Mouse (Mus musculus): Measurements from ENCODE around the gene Tnrc6c. TPM values are rescaled to one million over a fixed set of nuclear protein-coding genes. Genes with fewer than 3 reads are reported as not detected.

The Tnrc6c gene
- polyA plus RNA-seq (2012; rRNA removed): 14.9 and 16.8 TPM in 2 replicates

DNA sequence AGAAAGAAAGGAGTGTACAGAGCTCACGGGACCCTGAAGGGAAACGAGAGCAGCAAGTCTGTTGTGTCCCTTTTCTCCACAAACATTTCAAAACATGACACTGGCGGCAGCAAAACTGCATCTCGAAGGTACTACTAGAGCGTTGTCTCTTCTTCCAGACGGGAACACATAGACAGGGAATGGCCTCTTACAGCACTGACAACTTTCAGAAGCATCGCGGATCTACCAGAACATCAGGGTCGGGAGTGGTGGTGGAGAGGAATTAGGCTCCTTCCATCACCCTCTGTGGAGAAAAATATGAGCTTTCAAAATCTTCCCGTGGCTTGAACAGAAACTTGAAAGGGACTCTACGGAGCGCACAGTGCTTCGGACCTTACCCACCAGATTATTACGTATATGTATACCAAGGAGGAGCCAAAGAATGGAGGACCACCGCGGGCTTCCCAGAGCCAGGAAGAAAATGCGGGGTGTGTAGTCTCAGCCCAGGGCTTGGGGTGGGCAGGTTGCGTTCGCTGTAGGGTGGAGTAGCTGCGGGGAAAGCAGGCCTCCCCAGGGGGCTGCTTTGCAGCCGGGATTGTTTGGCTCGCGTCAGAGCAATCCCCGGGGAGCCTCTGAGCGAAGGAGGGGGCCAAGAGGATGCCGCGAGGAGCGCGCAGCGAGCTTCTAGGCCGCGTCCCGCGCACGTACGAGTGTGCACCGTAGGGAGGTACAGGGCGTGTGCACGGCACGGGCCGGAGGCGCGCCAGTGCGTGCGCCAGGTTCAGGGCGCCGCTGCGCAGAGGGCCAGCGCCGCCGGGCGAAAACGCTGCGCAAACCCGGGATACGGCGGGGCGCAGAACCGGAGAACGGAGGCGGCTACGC lies at the start of gene Tnrc6c:
Gene Tnrc6c (plus strand): TSS at position 799 of the 861 bp plus-strand sequence.
- H3K27ac ChIP-seq (ENCODE audit: insufficient read depth, low read depth, low read length): peak within 1 kb of the TSS; percentile 88
- H3K4me3 ChIP-seq (ENCODE audit: insufficient read depth, low read depth, low read length): peak within 1 kb of the TSS; percentile 73
- DNase-seq: peak; percentile 17
- H3K36me3 ChIP-seq (ENCODE audit: control insufficient read depth, insufficient read depth, low read length): no peaks in the 10 kb centered on the region
- TF ChIP-seq CTCF (conservative IDR thresholded peaks at IDR 0.05; ENCODE audit: insufficient read depth, insufficient read length, low read depth, low read length) (no peak), POLR2A (IDR thresholded peaks at IDR 0.05; ENCODE audit: low read depth, low read length) (no peak)
- 3% methylated on average over 62 of the region's 62 CpGs for WGBS
- no peaks in the 10 kb centered on the region for H3K27me3 ChIP-seq (replicated peaks; ENCODE audit: control insufficient read depth, insufficient read depth, low read length)
- H3K4me1 ChIP-seq (ENCODE audit: control insufficient read depth, insufficient read depth, low read length): peaks cover 8% of the 10 kb centered on the region; the same call in 1 of the 2 replicates

DNA sequence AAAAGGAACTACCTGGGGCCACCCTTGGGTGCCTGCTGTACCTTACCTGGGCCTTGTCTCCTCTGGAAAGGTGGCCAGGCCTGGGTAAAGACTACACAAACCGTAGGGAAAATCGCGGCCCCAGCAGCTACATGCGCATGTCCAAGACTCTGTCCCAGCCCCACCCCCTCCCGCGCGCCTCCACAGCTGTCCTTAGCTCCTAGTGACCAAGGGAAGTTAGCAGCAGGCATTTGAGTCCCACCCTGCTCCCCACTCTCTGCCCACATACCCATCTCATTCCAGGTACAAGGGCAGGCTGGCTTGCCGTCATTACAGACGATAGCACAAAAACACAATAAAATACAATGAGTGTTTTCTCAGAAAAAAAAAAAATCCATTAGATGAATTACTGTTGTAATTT lies 48.0 kb upstream of the Tnrc6c start:
- no peaks in the 10 kb centered on the region for H3K27me3 ChIP-seq (replicated peaks; ENCODE audit: control insufficient read depth, insufficient read depth, low read length)
- H3K4me3 ChIP-seq (ENCODE audit: insufficient read depth, low read depth, low read length): no peak overlapping the region
- TF ChIP-seq POLR2A (IDR thresholded peaks at IDR 0.05; ENCODE audit: low read depth, low read length): no peak
- no peak for TF ChIP-seq CTCF (conservative IDR thresholded peaks at IDR 0.05; ENCODE audit: insufficient read depth, insufficient read length, low read depth, low read length)
- H3K27ac ChIP-seq (ENCODE audit: insufficient read depth, low read depth, low read length): no peak overlapping the region
- H3K36me3 ChIP-seq (ENCODE audit: control insufficient read depth, insufficient read depth, low read length): no peaks in the 10 kb centered on the region
- 45% methylated on average over 9 of the region's 9 CpGs for WGBS
- no peak for DNase-seq
- H3K4me1 ChIP-seq (ENCODE audit: control insufficient read depth, insufficient read depth, low read length): no peaks in the 10 kb centered on the region

- DNase-seq: peak; percentile 52
- 14% methylated on average over 13 of the region's 13 CpGs for WGBS
- H3K27ac ChIP-seq (ENCODE audit: insufficient read depth, low read depth, low read length): no peak overlapping the region
- H3K27me3 ChIP-seq (replicated peaks; ENCODE audit: control insufficient read depth, insufficient read depth, low read length): no peaks in the 10 kb centered on the region
- no peaks in the 10 kb centered on the region for H3K36me3 ChIP-seq (ENCODE audit: control insufficient read depth, insufficient read depth, low read length)
- TF ChIP-seq CTCF (conservative IDR thresholded peaks at IDR 0.05; ENCODE audit: insufficient read depth, insufficient read length, low read depth, low read length) (no peak), POLR2A (IDR thresholded peaks at IDR 0.05; ENCODE audit: low read depth, low read length) (no peak)
- H3K4me3 ChIP-seq (ENCODE audit: insufficient read depth, low read depth, low read length): no peak overlapping the region
- H3K4me1 ChIP-seq (ENCODE audit: control insufficient read depth, insufficient read depth, low read length): no peaks in the 10 kb centered on the region
Observed at GRCm38 (mm10) chr11:117606605-117607203, 47.4 kb upstream of the Tnrc6c start.

DNA sequence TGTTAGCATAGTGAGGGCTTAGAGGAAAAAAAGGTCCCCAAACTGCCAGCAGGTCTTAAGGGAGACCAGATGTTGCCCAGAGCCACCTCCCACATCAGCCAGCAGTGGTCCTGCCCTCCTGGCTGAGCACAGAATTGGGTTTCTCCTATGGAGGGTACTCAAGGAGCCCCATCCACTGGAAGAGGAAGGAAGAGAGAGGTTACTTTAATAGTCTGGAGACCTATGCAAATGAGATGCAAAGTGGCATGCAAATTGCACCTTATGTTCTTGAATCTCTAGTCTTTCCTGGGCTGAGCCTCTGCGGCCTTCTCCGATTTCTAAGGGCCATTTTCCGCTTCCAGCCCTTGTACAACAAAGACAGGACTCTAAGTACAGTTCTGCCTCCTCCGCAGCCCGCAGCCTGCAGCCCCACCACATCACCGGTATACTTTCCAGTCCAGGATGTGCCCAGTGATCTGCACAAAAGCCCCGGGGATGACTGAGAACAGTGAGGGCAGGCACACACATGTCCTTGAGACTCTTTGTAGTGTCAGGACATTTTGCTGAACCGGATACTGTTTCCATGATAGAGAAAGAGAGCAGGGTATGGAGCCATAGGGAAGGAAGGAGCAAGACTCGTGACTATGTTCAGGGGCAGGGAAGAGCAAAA lies 45.8 kb upstream of the Tnrc6c start:
- 71% methylated on average over 9 of the region's 9 CpGs for WGBS
- H3K27ac ChIP-seq (ENCODE audit: insufficient read depth, low read depth, low read length): no peak overlapping the region
- no peaks in the 10 kb centered on the region for H3K27me3 ChIP-seq (replicated peaks; ENCODE audit: control insufficient read depth, insufficient read depth, low read length)
- no peak for DNase-seq
- no peak for TF ChIP-seq CTCF (conservative IDR thresholded peaks at IDR 0.05; ENCODE audit: insufficient read depth, insufficient read length, low read depth, low read length)
- no peak for TF ChIP-seq POLR2A (IDR thresholded peaks at IDR 0.05; ENCODE audit: low read depth, low read length)
- H3K36me3 ChIP-seq (ENCODE audit: control insufficient read depth, insufficient read depth, low read length): no peaks in the 10 kb centered on the region
- H3K4me3 ChIP-seq (ENCODE audit: insufficient read depth, low read depth, low read length): no peak overlapping the region
- no peaks in the 10 kb centered on the region for H3K4me1 ChIP-seq (ENCODE audit: control insufficient read depth, insufficient read depth, low read length)

- 62% methylated on average over 7 of the region's 7 CpGs for WGBS
Observed at GRCm38 (mm10) chr11:117608976-117609375, 45.1 kb upstream of the Tnrc6c start.

GRCm38 (mm10) chr11:117610589-117610988 lies 43.5 kb upstream of the Tnrc6c start:
- Histone ChIP-seq H3K27me3 (replicated peaks; ENCODE audit: control insufficient read depth, insufficient read depth, low read length) (no peaks in the 10 kb centered on the region), H3K36me3 (ENCODE audit: control insufficient read depth, insufficient read depth, low read length) (no peaks in the 10 kb centered on the region), H3K27ac (ENCODE audit: insufficient read depth, low read depth, low read length) (no peak overlapping the region), H3K4me3 (ENCODE audit: insufficient read depth, low read depth, low read length) (no peak overlapping the region), H3K4me1 (ENCODE audit: control insufficient read depth, insufficient read depth, low read length) (no peaks in the 10 kb centered on the region)
- TF ChIP-seq CTCF (conservative IDR thresholded peaks at IDR 0.05; ENCODE audit: insufficient read depth, insufficient read length, low read depth, low read length) (no peak), POLR2A (IDR thresholded peaks at IDR 0.05; ENCODE audit: low read depth, low read length) (no peak)
- DNase-seq: no peak

More at GRCm38 (mm10) chr11:117608976-117609375, 45.1 kb upstream of the Tnrc6c start:
- DNase-seq: no peak
- TF ChIP-seq CTCF (conservative IDR thresholded peaks at IDR 0.05; ENCODE audit: insufficient read depth, insufficient read length, low read depth, low read length): no peak
- TF ChIP-seq POLR2A (IDR thresholded peaks at IDR 0.05; ENCODE audit: low read depth, low read length): no peak
- H3K4me1 ChIP-seq (ENCODE audit: control insufficient read depth, insufficient read depth, low read length): no peaks in the 10 kb centered on the region
- H3K4me3 ChIP-seq (ENCODE audit: insufficient read depth, low read depth, low read length): no peak overlapping the region
- no peak overlapping the region for H3K27ac ChIP-seq (ENCODE audit: insufficient read depth, low read depth, low read length)
- H3K36me3 ChIP-seq (ENCODE audit: control insufficient read depth, insufficient read depth, low read length): no peaks in the 10 kb centered on the region
- H3K27me3 ChIP-seq (replicated peaks; ENCODE audit: control insufficient read depth, insufficient read depth, low read length): no peaks in the 10 kb centered on the region

DNA sequence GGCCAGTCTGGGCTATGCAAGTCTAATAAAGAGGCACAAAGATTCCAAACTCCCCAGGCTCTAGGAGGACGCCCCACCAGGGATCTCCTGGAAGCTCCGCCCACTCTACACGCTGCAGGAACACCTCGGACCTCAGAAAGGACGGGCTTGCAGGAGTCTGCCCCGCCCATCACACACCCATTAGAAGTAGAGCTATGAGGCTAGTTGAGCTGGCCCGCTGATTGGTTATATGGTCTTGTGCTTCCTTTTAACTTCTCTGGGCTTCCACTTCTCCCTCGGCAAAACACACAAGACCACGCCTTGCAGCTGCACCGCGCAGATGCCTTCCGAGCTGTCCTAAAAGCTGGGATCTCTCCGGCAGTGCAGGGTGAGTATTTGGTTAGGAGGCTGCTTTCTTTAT lies 43.0 kb upstream of the Tnrc6c start:
- no peak overlapping the region for H3K27ac ChIP-seq (ENCODE audit: insufficient read depth, low read depth, low read length)
- H3K27me3 ChIP-seq (replicated peaks; ENCODE audit: control insufficient read depth, insufficient read depth, low read length): no peaks in the 10 kb centered on the region
- H3K4me3 ChIP-seq (ENCODE audit: insufficient read depth, low read depth, low read length): 0 out of 2 replicates have a peak overlapping the region, but pooled peaks have one; percentile 5
- TF ChIP-seq CTCF (conservative IDR thresholded peaks at IDR 0.05; ENCODE audit: insufficient read depth, insufficient read length, low read depth, low read length) (no peak), POLR2A (IDR thresholded peaks at IDR 0.05; ENCODE audit: low read depth, low read length) (no peak)
- H3K36me3 ChIP-seq (ENCODE audit: control insufficient read depth, insufficient read depth, low read length): no peaks in the 10 kb centered on the region
- peak; percentile 83 for DNase-seq
- WGBS: 7% methylated on average over 13 of the region's 13 CpGs
- no peaks in the 10 kb centered on the region for H3K4me1 ChIP-seq (ENCODE audit: control insufficient read depth, insufficient read depth, low read length)

All from kidney, adult 2 months (tissue).